ENCODE assay signal across 7 mouse cellular contexts in genomic region chr1:132292318-132293129, GRCm38 (mm10). TPM values are rescaled to one million over a fixed set of nuclear protein-coding genes. Genes with fewer than 3 reads are reported as not detected.
DNase-seq lines count a peak whose midpoint lies in the region; ATAC-seq lines count a peak whose summit lies in the region.

No protein-coding gene starts in this region.

- no peaks in the 10 kb centered on the region for H3K36me3 ChIP-seq in liver, embryonic 12.5 days
- no peaks in the 10 kb centered on the region for H3K36me3 ChIP-seq in hindbrain, embryonic 12.5 days

- peaks cover 3% of the 10 kb centered on the region for H3K4me1 ChIP-seq in liver, embryonic 12.5 days
- H3K4me1 ChIP-seq in hindbrain, embryonic 12.5 days: peaks cover 69% of the 10 kb centered on the region

- H3K27me3 ChIP-seq in liver, embryonic 12.5 days (replicated peaks): peaks cover 76% of the 10 kb centered on the region
- H3K27me3 ChIP-seq in hindbrain, embryonic 12.5 days: peaks cover 10% of the 10 kb centered on the region; the same call in 1 of the 2 replicates

- peak; percentile 45 for DNase-seq in liver
- DNase-seq in lung, postnatal 10 days: peak; percentile 74
- DNase-seq in left cerebral cortex, adult 8-10 months (ENCODE audit: low spot score in 2 of 2): no peak
- no peak for DNase-seq in spleen, postnatal 14 days (ENCODE audit: low spot score in 2 of 2)

- H3K9ac ChIP-seq in liver, embryonic 12.5 days: no peak overlapping the region
- no peak overlapping the region for H3K9ac ChIP-seq in hindbrain, embryonic 12.5 days

- no peaks in the 10 kb centered on the region for H3K9me3 ChIP-seq in liver, embryonic 12.5 days (replicated peaks)
- H3K9me3 ChIP-seq in hindbrain, embryonic 12.5 days (replicated peaks): no peaks in the 10 kb centered on the region

- 45% methylated on average over 21 of the region's 21 CpGs for WGBS in liver, embryonic 12.5 days (ENCODE audit: insufficient replicate concordance)
- WGBS in hindbrain, embryonic 12.5 days: 37% methylated on average over 21 of the region's 21 CpGs

- ATAC-seq in liver, embryonic 12.5 days: no peak
- ATAC-seq in common myeloid progenitor, adult 5-6 weeks (replicated peaks; ENCODE audit: low read depth, poor library complexity, severe bottlenecking): peak; percentile 68
- no peak for ATAC-seq in hindbrain, embryonic 12.5 days (ENCODE audit: low FRiP score)

- no peak overlapping the region for H3K27ac ChIP-seq in liver, embryonic 12.5 days
- peak overlapping the region; percentile 66; the same call in 1 of the 2 replicates for H3K27ac ChIP-seq in hindbrain, embryonic 12.5 days

- no peak overlapping the region for H3K4me3 ChIP-seq in liver, embryonic 12.5 days
- H3K4me3 ChIP-seq in hindbrain, embryonic 12.5 days: no peak overlapping the region

- H3K4me2 ChIP-seq in liver, embryonic 12.5 days: no peak overlapping the region
- H3K4me2 ChIP-seq in hindbrain, embryonic 12.5 days (replicated peaks): no peak overlapping the region

RNA-seq across cellular contexts. Expression of gene Klhdc8a, which starts 5.9 kb away (rescaled TPM):
- 0.06 and 0.07 TPM in 2 replicates for polyA plus RNA-seq in liver, embryonic 12.5 days (2016; fragmentation: Nextera tagmentation; extraction: Ambion mirVana)
- not detected in 2 replicates for total RNA-seq in common myeloid progenitor, adult 5-6 weeks (2017)
- 5.1 and 5.3 TPM in 2 replicates for polyA plus RNA-seq in hindbrain, embryonic 12.5 days (2016; fragmentation: Nextera tagmentation; extraction: Ambion mirVana)
- total RNA-seq in left cerebral cortex, adult 8-10 months (2022): 10 to 100 TPM; 12.3 to 15.1 (median 13.6) TPM

RNA-seq across cellular contexts. Expression of gene Nuak2, which starts 23.4 kb away (rescaled TPM):
- polyA plus RNA-seq in liver, embryonic 12.5 days (2016; fragmentation: Nextera tagmentation; extraction: Ambion mirVana): 1.3 and 1.7 TPM in 2 replicates
- 8.0 and 12.0 TPM in 2 replicates for total RNA-seq in common myeloid progenitor, adult 5-6 weeks (2017)
- polyA plus RNA-seq in hindbrain, embryonic 12.5 days (2016; fragmentation: Nextera tagmentation; extraction: Ambion mirVana): 29.7 and 30.0 TPM in 2 replicates
- total RNA-seq in left cerebral cortex, adult 8-10 months (2022): 1 to 10 TPM in 3 of 4 experiments, under 1 TPM in 1; 0.81 to 1.7 (median 1.3) TPM

Comparison
In these comparisons a context has a peak if more than half of its experiments do, and no peak if none do; other contexts are left out.
1. DNase-seq: peak in liver (single experiment) and lung, postnatal 10 days (single experiment); none in left cerebral cortex, adult 8-10 months (0 of 2) and spleen, postnatal 14 days (0 of 2).
2. RNA of gene Klhdc8a, which starts 5.9 kb away (total RNA-seq): 12.3 to 15.1 TPM in left cerebral cortex, adult 8-10 months; not detected in common myeloid progenitor, adult 5-6 weeks; every median in the first group is over 10 times any median in the second.